Mouse (Mus musculus): ENCODE data around the gene Gm20388.

DNA sequence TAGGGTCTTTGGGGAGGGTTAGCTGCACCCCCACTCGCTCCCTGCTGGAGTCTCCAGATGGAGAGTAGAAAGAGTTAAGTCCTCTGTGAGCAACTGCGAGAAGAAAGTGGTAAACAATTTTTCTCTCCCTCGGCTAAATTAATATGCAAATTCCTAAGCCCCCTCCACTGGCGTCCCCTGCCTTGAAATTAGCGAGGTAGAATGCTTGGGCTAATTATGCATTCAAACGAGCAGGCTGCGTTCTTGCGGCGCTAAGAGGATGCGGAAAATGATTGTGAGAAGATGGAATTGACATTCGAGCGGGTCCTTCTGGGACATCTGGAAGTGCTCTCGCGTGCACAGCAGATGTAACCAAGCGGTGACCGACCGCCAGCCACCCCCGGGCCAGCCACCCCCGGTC lies 2831.8 kb downstream of the Gm20388 start:
- TF ChIP-seq POLR2A (IDR thresholded peaks at IDR 0.05; ENCODE audit: borderline replicate concordance, control insufficient read depth, low read depth, low read length) (no peak), CTCF (IDR thresholded peaks at IDR 0.05; ENCODE audit: control insufficient read depth, insufficient read depth, low read length) (no peak)

Measured in bone marrow, adult 2 months (tissue).